ENCODE assay signal across 12 mouse cellular contexts in genomic region chr2:59361350-59361780, GRCm38 (mm10).
A peak's percentile ranks its signal among the peaks of the same experiment; 100 is the strongest.
DNase-seq lines count a peak whose midpoint lies in the region; ATAC-seq and TF ChIP-seq lines count a peak whose summit lies in the region.
"Had no signal": no experiment of that assay in that cellular context is flagged by ENCODE, and none has a peak within 500 bp of the region (broad histone marks: within the 10 kb centered on the region; RNA-seq: fewer than 3 reads in every experiment).

No protein-coding gene starts in this region.

- ATAC-seq in kidney, embryonic 15.5 days (replicated peaks; ENCODE audit: low FRiP score): peak; percentile 81
- ATAC-seq in midbrain, embryonic 15.5 days (replicated peaks): 0 out of 2 replicates have a peak, but pooled peaks have one; percentile 24

- no peak for TF ChIP-seq CTCF in kidney, adult 2 months (conservative IDR thresholded peaks at IDR 0.05; ENCODE audit: insufficient read depth, insufficient read length, low read depth, low read length)
- no peak for TF ChIP-seq CTCF in embryonic fibroblast, embryonic 13.5 days (IDR thresholded peaks at IDR 0.05; ENCODE audit: borderline replicate concordance, insufficient read depth, low read length)

- no peaks in the 10 kb centered on the region for H3K4me1 ChIP-seq in kidney, embryonic 15.5 days
- H3K4me1 ChIP-seq in kidney, adult 2 months (ENCODE audit: control insufficient read depth, insufficient read depth, low read length): no peaks in the 10 kb centered on the region
- H3K4me1 ChIP-seq in embryonic fibroblast, embryonic 13.5 days (ENCODE audit: control insufficient read depth, insufficient read depth, low read length): no peaks in the 10 kb centered on the region
- peaks cover 3% of the 10 kb centered on the region; the same call in 1 of the 2 replicates for H3K4me1 ChIP-seq in midbrain, embryonic 15.5 days
- H3K4me1 ChIP-seq: neural tube, embryonic 12.5 days had no signal

- H3K9me3 ChIP-seq in kidney, embryonic 15.5 days (replicated peaks): no peaks in the 10 kb centered on the region
- H3K9me3 ChIP-seq in midbrain, embryonic 15.5 days: no peaks in the 10 kb centered on the region
- H3K9me3 ChIP-seq: neural tube, embryonic 12.5 days had no signal

- H3K4me2 ChIP-seq in kidney, embryonic 15.5 days: no peak overlapping the region
- no peak overlapping the region for H3K4me2 ChIP-seq in midbrain, embryonic 15.5 days
- H3K4me2 ChIP-seq: neural tube, embryonic 12.5 days had no signal

- WGBS in kidney, embryonic 15.5 days: 12% methylated on average over 4 of the region's 4 CpGs
- 43% methylated on average over 4 of the region's 4 CpGs for WGBS in kidney, adult 2 months
- 19% methylated on average over 4 of the region's 4 CpGs for WGBS in midbrain, embryonic 15.5 days

- DNase-seq in embryo, embryonic 10 days (ENCODE audit: low spot score): peak; percentile 41
- DNase-seq in embryo, embryonic 9.5 days (ENCODE audit: extremely low spot score): no peak
- DNase-seq in kidney, adult 2 months: no peak
- no peak for DNase-seq in adrenal gland, adult 18-20 months (ENCODE audit: low spot score in 2 of 2)
- DNase-seq in left cerebral cortex, adult 11 months (ENCODE audit: low spot score): no peak
- DNase-seq: cerebellum, adult 11-12 months; lung, adult 18-20 months; spleen, adult 18-20 months had no signal

- peaks cover 2% of the 10 kb centered on the region; the same call in 1 of the 2 replicates for H3K36me3 ChIP-seq in kidney, embryonic 15.5 days
- H3K36me3 ChIP-seq in kidney, adult 2 months (ENCODE audit: control insufficient read depth, insufficient read depth, low read length): no peaks in the 10 kb centered on the region
- H3K36me3 ChIP-seq in midbrain, embryonic 15.5 days (replicated peaks): no peaks in the 10 kb centered on the region
- H3K36me3 ChIP-seq: neural tube, embryonic 12.5 days had no signal

- H3K27me3 ChIP-seq in kidney, embryonic 15.5 days: no peaks in the 10 kb centered on the region
- no peaks in the 10 kb centered on the region for H3K27me3 ChIP-seq in kidney, adult 2 months (replicated peaks; ENCODE audit: control insufficient read depth, insufficient read depth, low read length)
- H3K27me3 ChIP-seq in midbrain, embryonic 15.5 days (replicated peaks): no peaks in the 10 kb centered on the region
- H3K27me3 ChIP-seq: neural tube, embryonic 12.5 days had no signal

- TF ChIP-seq POLR2A in kidney, adult 2 months (IDR thresholded peaks at IDR 0.05; ENCODE audit: low read depth, low read length): no peak
- no peak for TF ChIP-seq POLR2A in embryonic fibroblast, embryonic 13.5 days (IDR thresholded peaks at IDR 0.05; ENCODE audit: low read depth, low read length)

- peak overlapping the region; percentile 33; the same call in 1 of the 2 replicates for H3K27ac ChIP-seq in kidney, embryonic 15.5 days
- H3K27ac ChIP-seq in kidney, adult 2 months (ENCODE audit: insufficient read depth, low read depth, low read length): no peak overlapping the region
- H3K27ac ChIP-seq in embryonic fibroblast, embryonic 13.5 days (ENCODE audit: insufficient read depth, low read length): peak overlapping the region; percentile 35; the same call in 1 of the 2 replicates
- no peak overlapping the region for H3K27ac ChIP-seq in midbrain, embryonic 15.5 days
- H3K27ac ChIP-seq: neural tube, embryonic 12.5 days had no signal

- H3K4me3 ChIP-seq in kidney, embryonic 15.5 days (replicated peaks): no peak overlapping the region
- H3K4me3 ChIP-seq in kidney, adult 2 months (ENCODE audit: insufficient read depth, low read depth, low read length): no peak overlapping the region
- H3K4me3 ChIP-seq in embryonic fibroblast, embryonic 13.5 days (ENCODE audit: insufficient read depth, low read length): no peak overlapping the region
- H3K4me3 ChIP-seq in midbrain, embryonic 15.5 days: no peak overlapping the region
- H3K4me3 ChIP-seq: neural tube, embryonic 12.5 days had no signal

- H3K9ac ChIP-seq in kidney, embryonic 15.5 days: no peak overlapping the region
- no peak overlapping the region for H3K9ac ChIP-seq in midbrain, embryonic 15.5 days
- H3K9ac ChIP-seq: neural tube, embryonic 12.5 days had no signal

Comparison
In these comparisons a context has a peak if more than half of its experiments do, and no peak if none do; other contexts are left out.
1. H3K27ac ChIP-seq: peak in kidney, embryonic 15.5 days (single experiment) and embryonic fibroblast, embryonic 13.5 days (single experiment); none in kidney, adult 2 months (single experiment) and midbrain, embryonic 15.5 days (single experiment).